Mouse (Mus musculus): ENCODE measurements around the gene Eps15.

Gene Eps15

DNA sequence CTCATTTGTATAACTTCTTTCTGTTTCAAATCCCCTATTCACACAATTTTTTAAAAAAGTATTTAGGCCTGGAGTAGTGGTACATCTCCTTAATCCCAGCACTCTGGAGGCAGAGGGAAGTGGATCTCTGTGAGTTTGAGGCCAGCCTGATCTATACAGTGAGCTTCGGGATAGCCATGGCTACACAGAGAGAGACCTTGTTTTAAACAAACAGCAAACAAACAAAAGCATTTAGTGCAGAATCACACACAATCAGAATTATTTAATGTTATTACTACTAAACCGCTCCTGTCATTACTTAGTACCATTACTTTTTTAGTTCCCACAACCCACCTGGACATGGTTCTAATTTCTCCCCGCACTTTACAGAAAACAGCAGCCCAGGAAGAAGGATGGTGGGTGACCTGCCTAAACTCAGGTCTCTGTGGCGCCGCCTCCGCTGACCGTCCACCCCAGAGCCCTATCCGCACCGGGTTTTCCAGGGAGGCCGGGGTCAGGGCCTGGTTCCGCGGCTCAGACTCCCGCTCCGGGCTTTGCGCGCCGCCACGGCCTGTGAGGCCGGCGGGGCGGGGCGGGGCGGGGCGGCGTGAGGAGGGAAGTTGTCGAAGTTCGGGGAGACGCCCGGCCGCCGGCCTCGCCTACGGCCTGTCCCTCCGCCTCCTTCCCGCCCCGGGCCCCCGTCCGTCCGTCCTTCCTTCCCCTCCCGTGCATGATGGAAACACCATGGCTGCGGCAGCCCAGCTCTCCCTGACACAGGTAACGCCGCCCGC lies at the start of gene Eps15:
Gene Eps15, plus strand, starts transcription at position 580 of the 770 bp plus-strand sequence.
- DNase-seq: peak; percentile 94

DNA sequence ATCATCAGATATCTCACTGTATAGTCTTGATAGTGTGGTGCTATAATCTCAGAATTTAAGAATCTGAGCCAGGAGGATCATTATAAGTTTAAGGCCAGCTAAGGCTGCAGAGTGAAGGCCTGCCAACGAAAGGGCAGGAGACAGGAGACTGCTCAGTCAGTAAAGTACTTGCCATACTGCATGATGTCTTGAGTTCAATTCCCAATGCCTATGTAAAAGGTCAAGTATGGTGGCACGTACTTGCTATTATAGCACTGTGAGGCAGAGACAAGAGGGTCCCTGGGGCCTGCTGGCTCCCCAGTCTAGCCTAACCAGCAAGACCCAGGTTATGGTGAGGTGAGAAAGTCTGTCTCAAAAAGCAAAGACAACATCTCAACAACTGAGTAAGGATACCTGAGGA lies 45.9 kb upstream of the Eps15 start, which contains the start of gene Calr4:
Gene Calr4, plus strand, starts transcription at position 301 of the 400 bp plus-strand sequence.
- no peak for DNase-seq

DNA sequence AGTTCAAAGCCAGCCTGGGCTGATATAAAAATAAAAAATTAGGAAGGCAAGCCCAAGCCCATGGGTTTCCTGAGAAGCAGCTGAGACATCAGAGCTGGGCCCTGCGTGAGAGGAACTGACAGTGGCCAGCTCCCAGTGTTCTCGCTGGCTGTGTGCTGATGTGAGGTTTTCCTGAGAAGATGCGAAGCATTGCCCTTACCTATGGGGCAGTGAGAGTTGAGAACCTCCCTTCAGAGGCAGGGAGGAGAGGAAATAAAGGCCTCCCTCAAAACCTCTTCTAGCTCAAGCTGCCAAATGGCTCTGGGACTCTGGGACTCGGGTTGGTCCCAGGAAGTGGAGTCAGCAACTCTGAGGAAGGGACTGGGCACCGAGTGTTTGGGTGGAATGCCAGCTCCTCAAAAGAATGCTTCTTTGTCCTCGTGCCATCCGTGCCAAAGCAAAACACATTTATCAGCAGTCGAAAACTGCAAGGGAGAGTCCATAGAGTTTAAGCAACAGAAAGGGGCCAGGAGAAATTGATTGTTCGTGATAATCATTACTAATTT lies 45.2 kb upstream of the Eps15 start:
- DNase-seq: no peak

DNA sequence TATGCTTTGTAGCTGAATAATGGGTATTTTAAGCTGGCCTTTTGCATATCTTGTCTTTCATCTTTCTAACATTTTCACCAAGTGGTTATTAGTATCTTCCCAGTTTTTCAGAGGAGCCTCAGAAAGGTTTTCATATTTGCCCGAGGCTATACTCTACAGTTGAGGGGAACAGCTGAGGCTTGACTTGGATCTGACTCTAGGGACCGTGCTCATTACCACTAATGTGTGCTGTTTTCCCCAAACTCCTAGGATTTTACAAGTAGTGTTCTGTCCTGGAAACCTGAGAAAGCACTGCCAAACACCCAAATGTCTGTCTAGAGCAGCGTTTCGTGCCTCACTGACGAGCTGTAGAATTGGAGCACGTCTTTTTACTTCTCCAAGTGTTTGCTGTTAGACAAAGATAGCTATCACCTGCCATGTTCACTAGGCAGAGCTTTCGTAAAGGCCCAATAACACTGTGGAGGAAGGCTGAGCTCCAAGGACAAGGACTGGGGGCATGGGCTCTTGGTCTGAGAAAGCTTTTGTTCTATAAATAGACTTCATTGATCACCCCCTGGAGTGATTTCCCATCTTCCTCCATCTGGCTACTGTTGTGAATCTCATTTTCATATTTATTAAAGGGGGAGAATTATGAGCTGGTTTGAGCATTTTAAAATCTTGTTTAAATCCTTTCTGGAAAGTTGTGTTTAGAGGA lies 43.7 kb upstream of the Eps15 start:
- no peak for DNase-seq

DNA sequence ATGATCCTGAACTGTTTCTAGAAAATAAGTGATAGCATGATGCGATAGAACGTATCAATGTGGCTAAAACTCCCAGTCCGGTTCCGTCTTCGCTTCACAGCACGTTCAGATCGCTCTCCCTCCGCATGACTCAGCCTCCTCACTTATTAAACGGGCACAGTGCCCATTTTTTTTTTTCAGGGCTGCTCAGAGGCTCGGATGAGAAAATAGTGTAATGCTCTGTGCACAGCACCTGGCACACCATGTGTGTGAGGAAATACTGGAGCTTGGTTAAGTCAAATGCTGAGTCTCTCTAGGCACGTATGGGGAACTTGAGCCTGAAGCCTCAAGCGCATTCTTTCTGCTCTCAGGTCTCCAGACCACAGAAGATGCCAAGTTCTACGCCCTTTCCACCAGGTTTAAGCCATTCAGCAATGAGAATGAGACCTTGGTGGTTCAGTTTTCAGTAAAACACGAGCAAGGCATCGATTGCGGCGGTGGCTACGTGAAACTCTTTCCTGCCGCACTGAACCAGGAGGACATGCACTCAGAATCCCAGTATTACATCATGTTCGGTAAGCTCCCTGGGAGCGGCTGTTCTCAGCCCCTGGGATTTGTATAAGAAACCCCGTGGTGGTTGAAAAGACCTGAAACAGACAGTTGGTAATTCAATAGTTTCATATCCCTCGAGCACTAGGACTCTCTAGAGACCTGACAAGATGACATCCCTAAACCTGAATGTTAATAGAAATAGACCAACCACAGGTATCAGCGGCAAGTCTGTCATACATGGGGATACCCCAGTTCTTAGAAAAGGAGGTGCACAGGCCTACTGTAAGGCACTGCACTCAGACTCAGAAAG lies 41.4 kb upstream of the Eps15 start:
- no peak for DNase-seq

DNA sequence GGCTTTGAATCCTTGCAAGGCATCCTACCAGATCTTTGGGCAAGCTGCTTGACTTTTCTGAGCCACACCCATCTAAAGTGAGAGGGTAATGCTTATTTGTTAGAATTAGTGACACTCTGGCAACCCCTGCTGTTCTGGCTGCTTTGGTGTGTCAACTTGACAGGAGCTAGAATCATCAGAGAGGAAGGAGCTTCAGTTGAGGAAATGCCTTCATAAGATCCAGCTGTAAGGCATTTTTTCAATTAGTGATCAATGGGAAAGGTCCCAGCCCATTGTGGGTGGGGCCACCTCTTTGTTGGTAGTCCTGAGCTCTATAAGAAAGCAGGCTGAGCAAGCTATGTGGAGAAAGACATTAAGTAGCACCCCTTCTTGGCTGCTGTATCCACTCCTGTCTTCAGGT lies 38.8 kb upstream of the Eps15 start:
- DNase-seq: no peak

DNA sequence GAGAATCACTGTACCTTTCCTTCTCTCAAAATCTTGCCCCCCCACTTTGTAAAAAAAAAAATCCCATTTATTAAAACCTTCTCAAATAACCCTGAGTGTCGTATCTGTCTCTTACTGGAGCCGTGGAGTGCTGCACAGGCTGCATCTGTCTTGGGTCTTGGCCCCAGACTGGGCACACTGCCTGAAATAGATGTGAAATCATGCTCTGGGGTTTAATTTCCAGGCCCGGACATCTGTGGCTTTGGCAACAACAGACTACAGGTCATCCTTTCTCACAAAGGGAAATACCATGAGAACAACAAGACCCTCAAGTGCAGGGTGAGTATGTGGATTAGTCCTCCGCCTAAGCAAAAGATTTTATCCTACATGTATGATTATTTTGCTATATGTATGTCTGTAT lies 38.1 kb upstream of the Eps15 start:
- DNase-seq: peak; percentile 49

DNA sequence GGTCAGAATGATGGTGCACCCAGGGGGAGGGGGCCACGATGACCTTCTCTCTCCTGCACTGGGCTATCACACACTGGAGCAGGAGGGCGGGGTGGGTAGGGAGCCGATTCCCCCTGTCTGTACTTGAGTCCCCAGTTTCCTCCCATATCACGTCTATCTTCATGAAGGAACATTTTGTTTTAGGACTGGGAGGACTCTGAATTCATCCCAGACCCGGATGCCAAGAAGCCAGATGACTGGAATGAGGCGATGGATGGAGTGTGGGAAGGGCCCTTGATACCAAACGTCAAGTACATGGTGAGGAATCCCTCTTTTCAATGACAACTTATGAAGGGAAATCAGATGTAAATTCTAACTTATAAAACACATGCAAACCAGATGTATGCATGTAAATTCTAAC lies 35.6 kb upstream of the Eps15 start:
- DNase-seq: no peak

DNA sequence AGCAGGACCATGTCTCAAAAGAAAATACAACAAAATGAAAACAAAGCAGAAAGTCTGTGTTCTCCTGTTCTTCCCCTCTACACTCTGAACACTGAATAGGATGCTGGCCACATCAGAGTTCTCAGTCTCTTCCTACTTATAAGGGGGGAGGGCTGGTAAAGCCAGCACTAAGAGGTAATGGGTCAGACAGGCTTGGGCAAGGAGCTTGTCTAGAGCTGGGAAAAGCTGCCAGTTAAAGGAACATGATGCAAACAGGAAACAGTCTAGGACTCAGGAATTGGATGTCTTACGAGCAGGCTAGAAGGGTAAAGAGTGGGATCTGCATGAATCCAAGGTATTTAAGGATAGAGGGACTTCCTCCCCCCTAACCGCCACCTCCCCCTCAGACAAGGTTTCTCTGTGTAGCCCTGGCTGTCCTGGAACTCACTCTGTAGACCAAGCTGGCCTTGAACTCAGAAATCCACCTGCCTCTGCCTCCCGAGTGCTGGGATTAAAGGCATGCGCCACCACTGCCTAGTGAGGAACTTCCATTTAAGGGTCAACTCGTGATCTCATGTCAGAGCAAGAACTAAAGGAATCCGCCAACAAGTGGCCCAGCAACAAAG lies 35.0 kb upstream of the Eps15 start:
- no peak for DNase-seq

DNA sequence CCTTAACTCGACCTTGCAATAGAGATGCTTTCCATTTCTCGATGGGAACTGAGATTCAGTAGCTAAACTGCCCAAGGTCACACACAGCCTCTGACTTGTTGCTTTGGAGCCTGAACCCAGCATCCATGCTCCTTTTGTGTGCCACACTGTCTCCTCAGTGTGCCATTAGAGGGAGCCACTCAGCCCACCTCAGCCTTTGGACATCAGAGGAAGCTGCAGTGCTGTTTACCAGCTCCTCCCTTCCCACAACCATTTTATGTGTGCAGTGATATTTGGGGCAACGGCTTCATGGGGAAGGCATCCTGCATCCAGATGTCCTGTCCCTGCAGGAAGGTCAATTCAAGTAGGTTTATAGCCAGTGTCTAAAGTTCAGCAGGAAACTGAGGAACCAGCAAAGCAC lies 28.5 kb upstream of the Eps15 start:
- peak; percentile 42 for DNase-seq

DNA sequence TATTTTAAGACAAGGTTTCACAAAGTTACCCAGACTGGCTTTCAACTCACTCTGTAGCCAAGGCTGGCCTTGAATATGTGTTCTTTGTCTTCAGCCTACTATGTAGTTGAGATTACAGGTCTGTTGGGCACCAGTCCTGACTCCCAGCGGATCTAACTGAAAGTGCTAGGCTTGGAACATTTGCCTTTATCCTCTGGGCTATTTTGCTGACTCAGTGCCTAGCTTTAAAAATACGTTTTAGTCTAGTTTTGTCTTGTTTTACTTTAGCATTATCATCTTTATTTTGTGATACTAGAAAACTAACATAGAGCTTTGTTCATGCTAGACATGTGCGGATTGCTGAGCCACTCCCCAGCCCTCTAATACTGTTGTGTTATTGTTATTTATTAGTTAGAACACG lies 27.9 kb upstream of the Eps15 start:
- DNase-seq: no peak

DNA sequence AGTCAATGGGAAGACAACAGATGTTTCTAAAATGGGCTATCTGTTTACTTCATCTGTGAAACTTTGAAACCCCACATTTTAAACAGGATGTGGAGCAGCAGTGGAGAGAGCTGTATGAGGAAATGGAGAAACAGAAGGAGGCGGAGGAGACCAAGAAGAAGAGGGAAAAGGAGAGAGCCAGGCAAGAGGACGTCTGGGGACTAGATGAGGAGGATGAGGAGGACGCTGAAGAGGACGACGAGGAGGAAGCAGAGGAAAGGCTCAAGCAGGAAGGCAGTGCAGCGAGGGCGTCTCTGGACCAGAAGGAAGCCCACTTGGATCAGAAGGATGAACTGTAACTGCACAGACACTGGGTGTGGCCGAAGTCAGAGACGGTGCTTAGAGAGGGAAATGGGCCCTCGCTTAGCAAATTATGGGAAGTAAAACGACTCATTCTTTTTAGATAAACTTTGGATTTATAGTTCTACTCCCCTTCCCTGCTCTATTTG lies 26.4 kb upstream of the Eps15 start:
- DNase-seq: peak; percentile 32

DNA sequence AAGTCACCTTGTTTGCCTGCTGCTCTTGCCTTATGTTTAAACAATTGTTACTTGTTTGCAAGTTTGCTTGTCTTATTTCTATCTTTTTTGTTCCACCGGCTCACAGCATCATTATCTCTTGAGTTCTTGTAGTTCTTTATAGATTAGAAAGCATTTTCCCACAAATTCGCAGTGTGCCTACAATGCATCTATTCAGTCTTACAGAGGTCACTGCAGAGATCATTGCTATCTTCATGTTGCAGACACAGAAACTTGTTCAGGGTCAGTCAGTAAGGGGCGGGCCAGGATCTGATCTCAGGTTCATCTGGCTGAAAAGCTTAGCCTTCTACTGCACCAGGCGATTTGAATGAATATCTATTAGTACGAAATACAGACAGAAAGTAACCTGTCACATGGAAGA lies 25.6 kb upstream of the Eps15 start:
- no peak for DNase-seq

DNA sequence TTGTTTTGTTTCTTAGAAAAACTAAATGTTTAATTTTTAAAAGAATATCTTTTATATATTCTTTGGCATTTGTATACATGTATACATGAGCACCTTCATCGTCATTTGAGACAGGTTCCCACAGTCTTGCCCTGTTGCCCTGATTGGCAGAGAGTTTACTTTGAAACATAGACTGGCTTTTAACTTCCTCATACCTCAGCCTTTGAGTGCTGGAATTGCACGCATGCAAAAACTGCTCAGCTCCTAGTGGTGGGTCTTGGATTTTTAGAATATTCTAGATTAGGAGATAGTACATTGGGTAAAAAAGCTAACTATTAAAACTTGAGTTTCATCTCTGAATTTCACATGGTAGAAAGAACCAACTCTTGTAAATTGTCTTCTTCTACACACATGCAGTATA lies 24.7 kb upstream of the Eps15 start:
- no peak for DNase-seq

DNA sequence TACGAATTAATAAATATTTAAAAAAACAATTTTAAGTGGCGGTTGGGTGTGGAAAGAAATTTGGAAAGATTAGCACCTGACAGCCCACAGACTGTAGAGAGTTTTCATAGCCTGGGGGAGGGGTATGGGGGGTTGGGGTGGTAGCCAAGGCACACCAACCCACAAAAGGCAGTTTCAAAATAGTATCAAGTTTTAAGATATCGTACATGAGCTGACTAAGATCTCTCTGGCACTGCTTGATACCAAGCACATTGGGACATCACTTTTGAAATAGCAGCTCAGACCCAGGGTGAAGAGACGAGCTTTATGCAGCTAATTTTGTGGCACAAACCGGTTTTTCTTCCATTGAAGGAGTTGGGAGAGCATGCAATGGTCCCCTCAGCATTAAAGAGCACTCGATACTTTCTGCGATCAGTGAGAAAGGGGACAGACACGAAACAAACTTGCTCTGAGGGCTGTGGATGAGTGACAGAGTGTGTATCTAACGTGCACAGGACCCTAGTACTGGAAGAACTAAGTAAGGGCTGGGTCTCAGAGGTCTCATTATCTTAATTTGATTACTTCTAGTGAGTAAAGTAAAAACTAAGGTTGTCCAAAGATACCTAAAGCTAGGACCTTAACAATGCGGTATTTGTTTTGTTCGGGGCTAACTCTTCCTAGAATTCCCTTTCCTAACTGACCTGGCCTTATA lies 24.2 kb upstream of the Eps15 start:
- no peak for DNase-seq

DNA sequence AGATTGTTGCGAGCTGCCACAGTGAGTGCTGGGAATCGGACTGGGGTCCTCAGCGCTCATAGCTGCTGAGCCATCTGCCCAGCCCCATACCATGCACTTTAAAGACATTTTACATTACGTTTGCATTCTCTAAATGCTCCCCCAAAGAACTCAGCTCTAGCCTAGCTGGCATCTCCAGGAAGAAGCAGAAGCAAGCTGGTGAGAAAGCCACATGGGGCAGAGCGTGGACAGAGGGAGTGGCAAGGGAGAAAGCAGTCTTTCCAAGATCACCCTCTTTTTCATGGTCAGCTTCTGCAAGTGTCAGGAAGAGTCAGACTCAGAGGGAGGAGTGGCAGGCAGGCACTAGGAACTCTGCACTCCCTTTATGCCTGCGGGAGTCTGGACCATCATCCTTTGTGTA lies 23.3 kb upstream of the Eps15 start:
- DNase-seq: no peak

DNA sequence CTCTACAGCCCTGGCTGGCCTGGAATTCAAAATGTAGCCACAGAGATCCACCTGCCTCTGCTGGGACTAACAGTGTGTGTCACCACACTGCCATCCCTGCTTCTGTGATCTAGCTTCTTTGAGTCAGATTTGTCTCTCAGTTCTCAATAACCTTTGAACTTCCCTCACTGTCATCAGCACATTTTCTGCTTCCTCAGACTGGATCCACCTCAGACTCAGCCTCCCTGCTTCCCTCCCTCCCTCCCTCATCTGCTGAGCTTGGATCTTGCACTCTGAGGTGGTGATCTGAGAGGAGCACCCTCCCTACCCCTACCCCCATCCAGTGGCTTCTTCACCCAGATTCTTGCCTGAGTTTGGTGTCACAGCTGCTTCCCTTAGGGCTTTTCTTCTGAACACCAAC lies 22.4 kb upstream of the Eps15 start:
- DNase-seq: no peak

DNA sequence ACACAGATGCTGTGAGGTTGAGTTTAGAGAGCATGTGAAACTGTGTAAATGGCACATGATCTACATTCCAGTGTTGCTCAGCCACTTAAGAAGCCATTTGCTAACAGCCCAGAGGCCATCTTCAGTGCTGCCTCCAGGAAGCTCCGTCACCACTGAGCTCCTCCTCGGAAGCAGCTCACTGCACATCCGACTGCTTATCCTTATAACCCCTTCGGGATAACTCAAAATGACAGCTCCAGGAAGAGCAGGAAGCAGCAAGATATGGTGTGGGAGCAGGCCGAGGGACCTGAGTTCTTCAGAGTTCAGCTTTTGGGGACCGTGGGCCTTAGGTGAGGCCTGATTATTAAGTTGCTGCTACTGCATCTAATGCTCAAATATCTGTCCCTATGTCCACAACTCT lies 18.0 kb upstream of the Eps15 start:
- no peak for DNase-seq

DNA sequence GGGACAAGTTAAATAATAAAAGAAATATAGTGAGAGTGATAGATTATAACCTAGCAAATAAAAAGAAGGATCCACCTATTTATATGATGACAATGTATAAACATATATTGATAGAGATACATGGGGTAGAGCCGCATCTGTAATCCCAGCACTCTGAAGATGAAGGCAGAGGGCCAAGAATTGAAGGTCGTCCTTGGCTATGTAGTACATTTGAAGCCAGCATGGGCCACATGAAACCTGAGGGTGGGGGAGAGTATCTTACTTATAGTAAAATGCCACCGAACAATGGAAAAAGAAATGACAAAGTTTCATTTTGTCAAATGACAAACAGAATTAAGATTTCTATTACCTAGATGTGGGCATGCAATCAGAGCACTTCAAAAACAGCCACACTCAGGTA lies 14.0 kb upstream of the Eps15 start:
- DNase-seq: no peak

DNA sequence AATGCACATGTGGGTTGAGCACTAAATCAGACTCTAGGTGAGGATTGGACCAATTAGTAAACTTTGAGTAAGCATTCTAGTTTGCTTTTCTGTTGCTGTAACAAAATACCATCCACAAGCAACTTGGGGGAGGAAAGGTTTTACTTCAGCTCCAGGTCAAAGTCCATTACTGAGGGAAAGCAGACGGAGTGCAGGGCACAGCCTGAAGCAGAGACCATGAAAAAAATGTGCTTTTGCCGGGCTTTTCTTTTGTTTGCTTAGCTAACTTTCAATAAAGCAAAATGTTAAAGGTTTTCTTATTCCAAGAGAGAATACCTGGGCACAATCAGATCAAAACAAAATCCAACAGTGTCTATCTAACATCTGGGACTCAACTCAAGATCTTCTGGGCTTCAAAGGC lies 13.3 kb upstream of the Eps15 start:
- DNase-seq: no peak

DNA sequence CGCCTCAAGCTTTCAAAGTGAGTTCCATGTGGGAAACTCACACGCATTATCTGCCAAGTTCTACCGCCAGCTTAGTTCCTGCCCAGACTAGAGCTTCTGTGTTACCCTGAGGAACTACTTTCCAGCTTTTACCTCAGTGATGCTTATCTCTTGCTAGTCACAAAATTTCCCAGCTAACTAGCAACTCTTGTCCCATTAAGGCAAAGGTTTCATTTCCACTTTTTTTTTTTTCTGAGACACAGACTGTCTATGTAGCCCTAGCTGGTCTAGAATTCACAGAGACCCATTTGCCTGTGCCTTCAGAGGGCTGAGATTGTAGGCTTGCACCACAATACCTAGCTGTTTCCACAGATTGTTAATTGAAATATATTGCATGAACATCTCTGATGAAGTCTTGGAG lies 12.6 kb upstream of the Eps15 start:
- no peak for DNase-seq

DNA sequence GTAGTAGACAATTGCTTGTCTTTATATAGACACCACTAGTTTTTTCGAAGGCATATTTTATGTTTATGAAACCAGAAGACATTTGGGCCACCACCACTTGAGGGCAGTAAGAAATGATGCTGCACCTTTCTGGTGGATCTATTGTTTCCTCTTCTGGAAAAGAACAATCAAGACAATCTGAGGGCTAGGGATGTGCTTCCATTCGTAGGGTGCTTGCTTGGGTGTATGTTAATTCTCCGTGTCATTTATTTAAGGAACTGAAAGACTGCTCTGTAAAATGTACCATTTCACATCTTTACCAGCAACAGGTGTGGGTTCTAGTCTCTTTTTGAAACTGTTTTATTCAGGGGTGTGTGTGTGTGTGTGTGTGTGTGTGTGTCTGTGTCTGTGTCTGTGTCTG lies 11.2 kb upstream of the Eps15 start:
- no peak for DNase-seq

Measured in lung, postnatal 14 days (tissue).